Mouse (Mus musculus) layer of hippocampus, postnatal 36 days (tissue): ENCODE measurements at regions not wholly inside any gene's neighbourhood (a gene's known extent, or its start where the extent isn't known, plus 50 kb on each side); places are given as distances from the start of the nearest gene placed in this dataset.

Experiments used
- DNase-seq, 2 experiments: peaks; one replicate each; pipeline ENCODE4 v3.0.0; 2022

DNA sequence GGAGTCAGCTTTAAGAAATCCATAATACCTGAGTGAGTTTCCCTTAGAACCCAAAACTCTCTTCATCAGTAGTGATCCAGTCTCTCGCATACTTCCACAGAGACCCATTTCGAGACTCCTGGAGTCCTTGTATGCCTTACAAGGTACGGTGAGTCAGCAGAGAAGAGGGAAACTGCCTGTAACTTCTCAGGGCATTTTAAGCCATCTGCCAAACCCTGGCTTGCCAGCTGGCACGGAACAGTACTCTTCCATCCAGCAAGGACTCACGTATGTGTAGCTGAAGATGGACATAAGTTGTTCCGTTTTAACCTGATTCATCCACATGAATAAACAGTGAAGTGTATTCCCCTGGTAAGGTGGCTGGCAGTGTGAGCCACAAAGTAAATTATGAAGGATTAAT is 267.0 kb downstream of the Mreg start:
- peak in 1 of 2 experiments; percentile 2 for DNase-seq

DNA sequence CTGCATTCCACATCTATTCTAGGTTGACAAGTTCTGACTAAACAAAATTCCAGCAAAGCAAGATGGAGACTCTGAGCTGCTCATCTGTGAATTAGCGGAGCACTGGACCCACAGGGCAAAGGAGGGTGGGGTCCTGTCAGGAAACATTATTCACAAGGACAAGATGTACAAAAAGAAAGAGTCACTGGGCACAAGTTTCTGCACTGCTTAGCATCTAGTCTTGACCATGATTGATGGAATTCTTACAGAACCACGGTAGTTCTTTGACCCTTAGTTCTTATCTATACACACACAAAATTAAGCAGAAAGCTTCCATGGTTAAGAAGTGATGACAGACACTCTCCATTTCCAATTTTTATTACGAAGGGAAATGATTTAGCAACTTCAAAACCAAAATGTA is 267.6 kb downstream of the Mreg start:
- no peak for DNase-seq

DNA sequence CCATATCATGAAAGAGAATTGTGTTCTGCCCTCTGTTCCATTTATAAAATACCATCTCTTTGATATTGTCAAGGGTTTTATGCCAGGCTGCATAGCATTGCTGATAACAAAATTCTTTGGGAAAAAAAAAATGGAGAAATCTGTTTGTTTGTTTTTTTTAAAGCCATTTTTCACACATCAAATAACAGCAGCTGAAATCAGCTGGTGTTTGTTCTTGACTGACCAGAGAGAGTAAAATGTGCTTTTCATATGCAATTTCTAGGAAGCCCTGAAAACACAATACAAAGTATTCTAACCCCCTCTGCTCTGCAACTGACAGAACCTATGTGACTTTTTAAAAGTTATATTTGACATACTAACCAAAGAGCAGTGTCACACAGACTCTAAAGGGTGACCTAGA is 270.0 kb downstream of the Mreg start:
- no peak for DNase-seq

DNA sequence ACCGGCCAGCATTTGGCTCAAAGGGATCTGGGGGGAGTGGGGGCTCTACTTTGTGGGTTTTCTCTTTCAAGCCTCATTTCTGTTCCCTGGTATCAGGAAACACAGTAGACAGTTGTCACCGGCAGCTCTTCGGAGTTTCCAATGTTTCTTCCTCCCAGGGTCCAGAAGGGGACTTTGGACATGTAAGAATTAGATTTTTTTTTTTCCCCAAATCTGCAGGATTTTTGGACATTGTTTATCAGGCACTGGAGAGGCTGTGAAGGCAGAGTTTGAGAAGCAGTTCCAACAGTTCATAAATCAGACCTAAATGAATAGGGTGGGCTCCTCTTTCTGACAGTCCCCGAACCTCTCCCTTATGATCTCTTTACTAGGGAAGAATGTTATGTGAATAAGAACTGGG is 270.4 kb downstream of the Mreg start:
- no peak for DNase-seq

DNA sequence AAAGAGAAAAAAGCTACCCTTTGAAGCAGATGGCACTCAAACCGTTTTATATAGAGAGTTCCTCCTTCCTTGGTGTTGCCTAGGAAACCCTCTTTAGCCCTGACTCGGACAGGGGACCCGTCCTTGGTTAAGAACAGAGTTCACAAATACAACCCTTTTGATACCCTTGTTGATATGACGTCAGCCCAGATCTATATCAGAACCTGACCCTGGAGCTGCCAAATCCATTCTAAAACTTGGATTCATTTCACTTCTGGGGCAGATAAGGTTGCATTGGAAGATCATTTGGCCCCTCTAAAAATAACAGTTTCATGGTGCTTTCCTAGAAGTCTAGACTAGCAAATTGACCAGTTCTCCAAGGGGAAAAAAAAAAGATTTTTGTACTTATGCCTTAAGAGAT is 271.2 kb downstream of the Mreg start:
- no peak for DNase-seq

DNA sequence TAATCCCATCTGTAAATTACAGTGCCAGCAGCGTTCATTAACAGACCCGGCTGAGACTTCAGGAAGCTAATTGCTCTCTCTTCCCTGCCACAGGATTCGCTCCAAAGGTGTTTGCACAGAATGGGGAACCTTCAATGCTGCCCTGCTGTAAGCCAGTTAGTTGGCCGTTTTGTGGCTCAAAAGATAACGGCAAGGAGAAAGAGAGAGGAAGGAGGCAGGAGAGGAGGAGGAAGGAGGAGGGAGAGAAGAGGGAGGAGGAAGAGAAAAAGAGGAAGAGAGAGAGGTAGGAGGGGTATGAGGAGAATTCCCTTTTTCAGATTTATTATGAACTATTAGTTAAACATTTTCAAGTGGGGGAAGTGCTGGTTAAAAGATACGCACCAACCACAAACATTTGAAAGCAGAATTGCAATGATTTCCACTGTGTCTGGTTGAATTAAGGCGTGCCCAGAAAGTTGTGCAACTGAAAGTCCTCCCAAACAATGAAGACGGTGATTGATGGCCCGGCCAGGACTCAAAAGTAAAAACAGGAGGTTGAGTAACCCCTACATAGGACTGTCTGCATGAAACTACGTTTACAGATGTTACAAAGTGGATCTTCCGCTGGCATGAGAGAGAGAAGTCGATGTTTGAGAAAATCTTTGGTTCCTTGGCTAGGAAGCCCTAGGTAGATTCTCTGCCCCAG is 273.6 kb downstream of the Mreg start:
- no peak for DNase-seq

DNA sequence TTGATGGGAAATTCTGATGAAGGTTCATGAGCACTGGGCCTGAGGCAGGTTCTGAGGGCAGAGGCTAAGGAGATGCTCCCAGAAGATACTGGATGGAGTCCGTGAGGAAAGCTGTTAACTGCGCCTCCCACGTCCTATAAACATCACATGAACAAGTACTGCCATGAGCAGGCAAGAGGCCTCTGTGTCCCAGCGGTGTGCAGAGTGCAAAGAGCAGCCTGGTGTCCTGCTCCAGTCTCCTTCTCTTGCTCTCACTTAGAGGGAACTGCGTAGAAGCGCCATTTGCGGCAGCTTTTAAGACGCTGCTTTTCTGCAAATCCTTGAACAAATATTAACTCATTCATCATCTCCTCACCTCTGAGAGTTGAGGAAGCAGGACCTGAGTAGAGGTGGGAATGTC is 274.2 kb downstream of the Mreg start:
- no peak for DNase-seq

DNA sequence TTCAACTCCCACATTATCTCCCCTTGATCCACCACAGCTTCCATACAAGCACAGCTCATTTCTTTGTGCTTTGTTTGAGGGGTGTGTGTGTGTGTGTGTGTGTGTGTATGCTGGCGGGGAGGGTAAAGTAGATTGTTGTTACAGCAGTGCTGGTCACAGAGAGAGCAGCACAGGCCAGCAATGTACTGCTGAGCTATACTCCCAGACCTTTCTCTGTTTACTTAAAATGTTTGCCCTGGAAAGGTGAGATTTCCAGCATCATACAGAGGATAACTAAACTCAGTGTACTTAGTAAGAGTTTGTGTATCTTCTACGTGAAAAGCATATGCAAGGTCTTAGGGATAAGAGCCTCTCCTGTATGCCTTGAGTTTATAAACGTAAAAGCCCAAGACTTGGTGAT is 274.9 kb downstream of the Mreg start:
- no peak for DNase-seq

DNA sequence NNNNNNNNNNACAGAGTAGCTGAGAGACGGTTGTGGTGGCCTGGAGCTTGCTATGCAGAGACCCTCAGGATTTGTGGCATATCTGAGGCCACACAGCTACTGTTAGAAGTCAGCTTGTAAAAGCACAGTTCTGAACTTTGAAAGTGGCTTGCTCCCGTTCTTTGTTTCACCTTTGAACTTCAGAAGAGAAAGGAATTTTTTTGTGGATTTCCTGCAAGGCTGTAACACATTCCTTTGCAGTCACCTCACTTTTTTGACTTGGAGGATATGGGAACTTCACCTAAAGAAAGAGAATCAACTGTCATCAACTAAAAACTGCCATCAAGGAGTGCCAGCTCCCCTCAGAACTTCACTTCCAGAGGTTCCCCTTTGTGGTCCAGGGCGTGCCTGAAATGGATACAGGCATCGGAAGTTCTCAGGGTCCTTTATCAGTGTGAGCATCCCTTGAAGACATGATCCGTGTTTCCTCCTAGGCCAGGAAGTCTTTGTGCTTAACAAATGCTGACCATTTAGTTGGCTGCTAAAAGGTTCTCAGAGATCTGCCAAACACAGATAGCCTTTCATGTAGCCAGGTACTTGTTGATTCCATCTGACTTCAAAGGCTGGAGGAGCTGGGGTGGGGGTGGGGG is 275.5 kb downstream of the Mreg start:
- DNase-seq: no peak

DNA sequence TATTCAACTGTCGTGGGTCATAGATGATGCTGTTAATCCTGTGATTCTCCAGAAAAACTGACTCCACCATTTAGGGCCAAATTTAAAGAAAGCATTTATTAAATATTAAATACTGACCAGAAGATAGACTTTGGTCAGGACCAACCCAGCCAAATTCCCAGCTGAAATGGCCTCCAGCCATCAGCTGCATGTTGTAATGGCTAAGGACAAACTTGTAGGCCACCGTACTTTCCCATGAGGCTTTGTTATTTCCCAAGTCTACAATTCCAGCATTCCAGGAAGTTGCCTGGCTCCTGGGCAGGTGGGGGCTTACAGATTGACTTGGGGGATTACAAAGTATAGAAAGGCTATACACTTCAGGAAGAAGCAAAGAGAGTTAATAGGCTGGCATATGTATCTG is 272.5 kb upstream of the Fn1 start:
- DNase-seq: no peak

DNA sequence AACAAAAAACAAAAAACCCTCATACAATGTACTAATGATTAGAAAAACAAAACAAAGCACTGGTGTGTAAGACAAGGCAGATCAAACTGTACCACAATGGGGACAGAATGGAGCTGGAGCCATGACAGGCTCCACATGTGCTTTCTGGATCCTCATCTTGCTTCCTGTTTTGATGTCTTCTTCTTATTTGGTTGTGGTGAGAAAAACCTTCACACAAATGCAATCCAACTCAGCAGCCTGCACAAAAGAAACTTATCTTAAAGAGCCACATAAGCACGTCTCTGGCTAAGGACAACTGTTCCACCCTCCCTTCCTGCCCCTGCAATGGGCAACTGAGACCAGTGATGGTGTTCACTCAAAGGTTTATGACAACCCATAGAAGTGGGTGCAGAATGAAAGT is 271.9 kb upstream of the Fn1 start:
- DNase-seq: no peak

DNA sequence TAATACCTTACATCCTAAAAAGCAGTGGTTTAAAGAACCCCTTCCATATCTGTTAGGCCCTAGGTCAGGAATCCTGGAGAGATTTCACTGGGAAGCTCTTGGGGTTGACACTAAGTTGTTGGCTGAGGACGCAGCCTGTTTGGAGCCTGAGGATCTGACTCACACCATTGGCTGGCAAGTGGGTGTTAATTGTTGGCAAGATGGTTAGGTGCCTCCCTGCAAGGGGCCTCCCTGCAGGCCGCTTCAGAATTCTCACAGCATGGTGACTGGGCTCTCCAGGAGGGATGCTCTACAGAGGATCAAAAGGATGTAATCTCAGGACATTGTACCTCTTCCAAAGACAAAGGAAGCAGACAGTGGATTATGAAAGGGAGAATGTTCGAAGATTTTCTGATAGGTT is 270.7 kb upstream of the Fn1 start:
- DNase-seq: no peak

DNA sequence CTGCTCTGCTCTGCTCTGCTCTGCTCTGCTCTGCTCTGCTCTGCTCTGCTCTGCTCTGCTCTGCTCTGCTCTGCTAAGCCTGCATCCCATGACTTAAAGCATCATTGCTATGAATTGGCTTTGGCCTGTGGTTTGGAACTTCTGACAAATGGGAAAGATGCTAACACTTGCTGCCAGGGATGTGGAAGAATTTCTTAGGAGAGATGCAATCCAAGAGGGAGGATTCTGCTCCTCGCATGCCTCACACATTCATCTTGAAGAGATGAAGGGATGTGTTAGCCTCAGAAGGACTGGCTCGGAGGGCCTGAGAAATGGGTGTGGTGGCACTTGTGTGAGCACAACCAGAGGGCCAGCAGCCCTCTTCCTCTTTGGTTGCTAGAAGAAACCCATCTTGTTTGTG is 268.5 kb upstream of the Fn1 start:
- no peak for DNase-seq

DNA sequence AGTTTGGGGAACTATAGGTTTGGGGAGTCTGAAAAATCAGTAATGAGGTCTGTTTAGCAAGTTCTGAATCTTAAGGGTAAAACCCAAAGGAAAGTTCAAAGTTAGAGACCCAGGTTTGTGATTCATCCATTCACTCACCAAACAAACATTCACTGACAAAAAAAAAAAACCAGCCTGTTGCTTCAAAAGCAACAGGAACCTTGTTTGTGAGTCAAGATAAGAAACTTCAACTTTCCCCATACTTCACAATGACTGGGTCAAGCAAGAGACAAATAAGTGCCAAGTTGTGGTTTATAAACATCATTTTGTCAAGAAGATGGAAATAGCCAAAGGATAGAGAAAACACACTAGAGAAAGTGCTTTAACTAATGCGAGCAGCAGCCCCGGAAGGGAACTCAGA is 266.9 kb upstream of the Fn1 start:
- DNase-seq: no peak

DNA sequence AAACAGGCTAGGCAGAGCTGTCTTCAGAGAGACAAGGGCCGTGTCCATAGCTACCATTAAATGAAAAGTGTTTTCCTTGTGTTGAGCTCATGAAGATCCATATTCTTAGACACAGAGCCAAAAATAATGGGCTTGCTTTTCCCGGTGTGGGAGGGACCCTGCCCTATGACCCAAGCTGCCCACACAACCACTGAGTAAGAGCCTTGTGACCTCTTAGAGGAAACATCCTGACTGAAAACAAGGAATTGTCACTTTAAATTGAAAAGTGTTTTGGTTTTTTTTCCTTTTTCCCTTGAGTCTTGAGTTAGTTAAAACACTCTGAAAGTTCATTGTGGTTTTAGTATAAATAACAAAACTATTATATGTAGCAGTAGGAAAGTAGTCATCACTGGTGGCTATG is 264.0 kb upstream of the Fn1 start:
- DNase-seq: no peak

DNA sequence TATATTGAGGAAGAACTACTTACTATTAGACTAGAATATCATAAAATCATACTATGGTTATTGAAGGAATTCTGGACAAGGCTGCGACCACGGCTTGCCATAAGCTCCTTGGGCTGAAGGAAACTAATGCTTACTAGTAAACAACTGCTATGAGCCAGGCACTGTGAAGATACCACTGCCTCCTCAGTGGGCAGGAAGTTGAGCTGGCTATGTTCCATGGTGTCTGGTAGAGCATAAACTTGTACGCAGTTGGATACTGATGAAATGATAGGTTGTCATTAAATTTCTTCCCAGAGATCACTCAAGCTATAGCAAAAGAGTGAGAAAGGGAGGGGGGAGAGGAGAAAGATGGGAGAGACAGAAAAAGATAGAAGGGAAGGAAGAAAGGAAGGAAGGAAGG is 261.4 kb upstream of the Fn1 start:
- no peak for DNase-seq

DNA sequence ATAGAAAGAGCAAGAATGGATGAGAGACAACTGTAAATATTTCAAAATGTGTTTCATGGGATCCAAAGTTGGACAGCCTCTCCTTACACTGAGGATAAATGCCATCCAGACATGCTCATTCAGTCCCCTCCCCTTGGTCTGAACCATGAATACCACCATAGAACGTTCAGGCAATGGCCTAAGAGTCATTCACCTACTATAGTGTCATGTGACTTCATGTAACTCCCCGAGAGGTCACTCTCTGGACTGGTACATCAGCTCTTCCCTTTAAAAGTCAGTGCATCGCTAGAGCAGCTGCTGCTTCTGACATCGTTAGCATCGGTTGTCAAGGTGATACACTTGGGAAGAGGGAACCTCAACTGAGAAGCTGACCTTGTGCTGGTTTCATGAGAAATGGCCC is 260.2 kb upstream of the Fn1 start:
- DNase-seq: no peak

DNA sequence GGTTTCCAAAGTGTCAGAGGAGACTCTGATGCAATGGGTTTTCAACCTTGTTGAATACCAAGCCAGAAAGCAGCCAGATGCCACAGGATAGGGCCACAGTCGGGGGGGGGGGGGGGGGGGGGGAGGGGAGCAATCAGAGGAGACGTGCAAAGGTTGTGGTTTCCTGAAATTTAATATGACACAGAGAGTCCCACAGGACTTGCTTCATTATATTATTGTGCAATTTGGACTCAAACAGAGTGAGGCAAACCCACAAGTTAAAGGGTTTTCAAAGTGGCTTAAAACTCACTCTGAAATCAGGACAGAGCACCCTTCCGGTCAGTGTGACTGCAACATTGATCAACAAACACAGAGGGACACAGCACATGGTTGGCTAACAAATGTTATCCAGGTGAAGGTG is 259.4 kb upstream of the Fn1 start:
- no peak for DNase-seq

DNA sequence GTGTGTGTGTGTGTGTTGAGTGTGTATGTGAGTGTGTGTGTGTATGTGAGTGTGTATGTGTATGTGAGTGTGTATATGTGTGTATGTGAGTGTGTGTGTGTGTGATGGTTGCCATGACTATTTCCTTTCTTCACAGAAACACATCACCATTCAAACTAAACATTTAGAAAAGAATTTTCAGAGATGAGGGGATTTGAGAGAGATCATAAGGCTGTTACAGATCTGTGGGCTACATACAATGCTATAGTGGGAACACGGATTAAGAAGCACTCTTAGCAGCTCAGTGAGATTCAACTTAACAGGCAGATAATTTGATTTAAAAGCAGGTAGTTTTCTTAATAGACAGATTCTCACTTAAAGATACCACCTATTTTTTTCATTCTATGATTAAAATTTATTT is 257.1 kb upstream of the Fn1 start:
- no peak for DNase-seq

DNA sequence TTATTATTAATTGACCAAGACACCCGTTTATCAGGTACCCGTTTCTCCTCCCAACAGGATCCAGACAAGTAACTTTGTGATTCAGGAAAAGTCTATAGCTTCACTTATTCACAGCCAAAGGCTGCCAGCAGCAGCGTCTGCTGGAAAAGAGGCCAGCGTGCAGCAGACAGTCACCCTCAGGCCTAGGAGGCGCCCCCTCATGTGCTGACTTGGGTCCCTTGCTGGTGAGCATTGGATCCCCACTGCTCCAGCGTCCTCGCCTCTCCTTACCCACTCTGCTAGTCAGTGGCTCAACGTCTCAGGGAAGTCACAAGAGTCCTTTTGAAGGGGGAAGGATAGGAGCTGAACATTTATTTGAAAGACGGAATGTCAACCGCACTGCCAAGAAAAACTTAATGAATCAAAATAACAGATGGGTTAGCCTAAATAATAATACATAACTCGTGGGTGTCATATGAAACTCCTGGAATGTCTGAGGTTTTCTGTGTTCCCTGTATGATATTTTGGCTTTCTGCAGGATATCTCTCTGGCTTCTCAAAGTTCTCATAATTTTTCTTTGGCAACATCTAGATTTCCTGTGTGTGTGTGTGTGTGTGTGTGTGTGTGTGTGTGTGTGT is 256.6 kb upstream of the Fn1 start:
- DNase-seq: no peak

DNA sequence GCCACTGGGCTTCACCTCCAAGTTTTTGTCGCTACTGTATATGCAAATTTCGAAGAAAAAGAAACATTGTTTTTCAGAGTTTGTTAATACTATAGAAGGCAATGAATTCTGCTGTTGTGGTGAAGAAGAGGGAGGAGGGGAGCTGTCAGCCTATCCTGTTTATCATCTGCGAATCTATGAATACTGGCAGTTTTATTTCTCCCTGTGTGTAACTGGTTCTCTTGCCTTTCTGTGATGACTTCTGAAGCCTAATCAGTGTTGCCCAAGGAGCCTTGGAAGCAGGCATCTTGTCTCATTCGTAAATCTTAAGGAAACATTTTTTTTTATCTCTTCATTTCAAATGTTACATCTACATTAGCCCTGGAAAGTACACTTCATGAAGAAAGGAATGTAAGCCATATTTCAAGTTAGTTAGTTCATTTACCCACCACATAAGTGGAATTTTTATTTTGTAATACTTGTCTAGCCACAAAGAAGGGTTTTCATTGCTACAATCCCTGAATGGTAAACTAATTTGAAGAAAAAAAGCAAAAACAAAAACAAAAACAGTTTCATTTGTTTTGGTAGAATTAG is 251.5 kb upstream of the Fn1 start:
- no peak for DNase-seq

DNA sequence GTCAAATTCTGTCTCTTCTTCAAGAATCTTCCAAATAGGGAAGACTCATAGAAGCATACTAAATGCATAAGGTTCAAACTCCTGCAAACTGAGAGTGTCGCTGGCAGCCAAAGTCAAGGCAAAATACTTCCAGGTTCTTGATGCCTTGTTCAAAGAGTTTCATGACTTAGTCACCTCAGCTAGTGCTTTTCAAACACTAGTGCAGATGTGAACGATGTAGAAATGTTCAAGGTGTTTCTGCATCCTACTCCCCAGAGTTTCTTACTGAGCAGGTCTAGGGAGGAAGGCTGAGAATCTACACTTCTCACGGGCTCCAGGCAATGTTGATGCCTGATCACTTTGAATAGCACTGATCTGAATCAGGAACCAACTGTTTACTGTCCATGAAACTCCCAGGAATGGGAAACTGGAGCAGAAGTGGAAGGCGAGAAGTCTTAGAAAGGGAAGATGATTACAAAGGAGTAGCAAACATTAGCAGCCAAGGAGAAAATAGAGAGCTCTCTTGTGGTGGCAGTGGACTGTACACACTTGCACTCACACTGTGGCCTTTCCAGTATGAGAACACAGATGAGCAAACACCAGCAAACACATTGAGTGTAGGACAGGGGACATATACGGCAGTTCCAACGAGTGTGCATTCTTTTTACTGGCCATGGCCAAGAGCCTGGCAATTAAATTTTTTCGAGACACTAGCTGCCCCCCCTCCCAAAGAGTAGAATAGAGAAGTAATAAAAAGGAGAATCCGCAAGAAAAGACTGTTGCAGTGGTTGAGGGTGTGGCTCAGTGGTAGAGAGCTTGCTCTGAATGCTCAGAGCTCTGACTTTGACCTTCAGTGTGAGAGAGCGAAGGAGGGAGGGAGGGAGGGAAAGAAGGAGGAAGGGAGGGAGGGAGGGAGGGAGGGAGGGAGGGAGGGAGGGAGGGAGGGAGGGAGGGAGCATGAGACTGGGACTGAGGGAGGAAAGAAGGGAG is 247.4 kb upstream of the Fn1 start:
- no peak for DNase-seq

DNA sequence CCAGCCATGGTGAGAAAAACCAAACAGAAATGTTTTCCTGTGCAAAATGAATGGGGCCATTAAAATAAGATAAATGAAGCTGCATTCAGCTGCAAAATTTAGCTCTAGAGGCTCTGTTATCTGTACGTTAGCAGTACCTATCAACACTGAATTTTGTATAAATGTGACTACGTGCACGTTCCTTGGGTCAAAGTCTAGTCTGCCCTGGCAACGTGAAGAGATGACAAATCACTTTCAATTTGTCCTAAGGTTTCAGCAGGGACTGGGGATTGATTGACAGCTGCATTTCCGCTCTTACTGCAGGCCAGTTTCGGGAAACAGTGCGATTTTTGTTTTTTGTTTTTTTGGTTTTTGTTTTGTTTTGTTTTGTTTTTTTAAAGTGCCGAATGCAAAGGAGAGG is 246.1 kb upstream of the Fn1 start:
- no peak for DNase-seq
